Comparison of ENCODE assay signal across 18 mouse cellular contexts in the genomic region with DNA sequence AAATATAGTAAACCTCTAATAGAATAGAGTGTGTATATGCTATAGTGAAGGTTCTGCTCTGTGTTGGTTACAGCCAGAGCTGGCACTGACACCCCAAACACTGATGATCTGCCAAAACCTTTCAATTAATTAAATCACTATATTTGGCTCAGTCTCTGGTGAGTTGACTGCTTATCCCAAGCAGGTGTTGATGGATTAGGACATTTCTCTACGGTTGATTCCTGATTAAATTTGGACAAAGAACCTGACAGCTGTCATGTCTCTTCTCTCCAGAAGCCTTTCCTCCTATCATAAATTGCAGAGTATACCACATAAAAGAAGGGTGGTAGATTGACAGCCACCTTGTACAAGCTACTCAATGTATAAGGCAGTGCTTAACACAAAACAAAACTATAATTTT.
DNase-seq lines count a peak whose midpoint lies in the region; ATAC-seq and TF ChIP-seq lines count a peak whose summit lies in the region.
"Had no signal": no experiment of that assay in that cellular context is flagged by ENCODE, and none has a peak within 500 bp of the region (broad histone marks: within the 10 kb centered on the region; RNA-seq: fewer than 3 reads in every experiment).

No protein-coding gene starts in this region.

- H3K27me3 ChIP-seq in forebrain, embryonic 14.5 days (replicated peaks; ENCODE audit: control insufficient read depth, insufficient read depth, low read length): no peaks in the 10 kb centered on the region
- H3K27me3 ChIP-seq in forebrain, embryonic 10.5 days (ENCODE audit: poor library complexity, severe bottlenecking): no peaks in the 10 kb centered on the region
- H3K27me3 ChIP-seq in forebrain, embryonic 15.5 days: no peaks in the 10 kb centered on the region
- no peaks in the 10 kb centered on the region for H3K27me3 ChIP-seq in hindbrain, postnatal 0 days (ENCODE audit: insufficient read depth, low read length)
- no peaks in the 10 kb centered on the region for H3K27me3 ChIP-seq in kidney, embryonic 15.5 days
- H3K27me3 ChIP-seq: intestine, embryonic 15.5 days; neural tube, embryonic 12.5 days had no signal

- no peak overlapping the region for H3K4me2 ChIP-seq in forebrain, embryonic 14.5 days (ENCODE audit: low read length)
- H3K4me2 ChIP-seq in forebrain, embryonic 15.5 days (replicated peaks): no peak overlapping the region
- H3K4me2 ChIP-seq in hindbrain, postnatal 0 days (ENCODE audit: low read depth, low read length): no peak overlapping the region
- H3K4me2 ChIP-seq in kidney, embryonic 15.5 days: no peak overlapping the region
- H3K4me2 ChIP-seq: intestine, embryonic 15.5 days; neural tube, embryonic 12.5 days had no signal

- H3K4me1 ChIP-seq in forebrain, embryonic 14.5 days (ENCODE audit: control insufficient read depth, insufficient read depth, low read length): no peaks in the 10 kb centered on the region
- H3K4me1 ChIP-seq in forebrain, embryonic 10.5 days: no peaks in the 10 kb centered on the region
- no peaks in the 10 kb centered on the region for H3K4me1 ChIP-seq in forebrain, embryonic 15.5 days
- H3K4me1 ChIP-seq in hindbrain, postnatal 0 days (ENCODE audit: insufficient read depth, low read length): no peaks in the 10 kb centered on the region
- H3K4me1 ChIP-seq in kidney, embryonic 15.5 days: no peaks in the 10 kb centered on the region
- H3K4me1 ChIP-seq: intestine, embryonic 15.5 days; neural tube, embryonic 12.5 days had no signal

- no peak overlapping the region for H3K27ac ChIP-seq in forebrain, embryonic 14.5 days (ENCODE audit: low read depth, low read length)
- no peak overlapping the region for H3K27ac ChIP-seq in forebrain, embryonic 10.5 days
- no peak overlapping the region for H3K27ac ChIP-seq in left cerebral cortex, adult 2 months
- H3K27ac ChIP-seq in forebrain, embryonic 15.5 days (replicated peaks): no peak overlapping the region
- H3K27ac ChIP-seq in hindbrain, postnatal 0 days: no peak overlapping the region
- H3K27ac ChIP-seq in kidney, embryonic 15.5 days: no peak overlapping the region
- H3K27ac ChIP-seq: gastrocnemius, adult 2 months; intestine, embryonic 15.5 days; neural tube, embryonic 12.5 days had no signal

- H3K36me3 ChIP-seq in forebrain, embryonic 14.5 days (ENCODE audit: control insufficient read depth, insufficient read depth, low read length): no peaks in the 10 kb centered on the region
- no peaks in the 10 kb centered on the region for H3K36me3 ChIP-seq in forebrain, embryonic 10.5 days (replicated peaks)
- no peaks in the 10 kb centered on the region for H3K36me3 ChIP-seq in forebrain, embryonic 15.5 days
- H3K36me3 ChIP-seq in hindbrain, postnatal 0 days (ENCODE audit: insufficient read depth, low read length): no peaks in the 10 kb centered on the region
- no peaks in the 10 kb centered on the region for H3K36me3 ChIP-seq in kidney, embryonic 15.5 days
- H3K36me3 ChIP-seq: intestine, embryonic 15.5 days; neural tube, embryonic 12.5 days had no signal

- intact Hi-C loops in left cerebral cortex, postnatal 4 days (cut with DNase I): no loop called here
- intact Hi-C loops in left cerebral cortex, adult 2 months (cut with DNase I): no loop called here

- peak; percentile 92 for ATAC-seq in forebrain, embryonic 14.5 days
- peak; percentile 82 for ATAC-seq in forebrain, embryonic 15.5 days (replicated peaks)
- ATAC-seq in hindbrain, postnatal 0 days: peak; percentile 86
- no peak for ATAC-seq in kidney, embryonic 15.5 days (replicated peaks; ENCODE audit: low FRiP score)
- ATAC-seq: intestine, embryonic 15.5 days had no signal

- H3K9ac ChIP-seq in forebrain, embryonic 14.5 days (ENCODE audit: low read length): no peak overlapping the region
- no peak overlapping the region for H3K9ac ChIP-seq in forebrain, embryonic 15.5 days (replicated peaks)
- no peak overlapping the region for H3K9ac ChIP-seq in hindbrain, postnatal 0 days (replicated peaks; ENCODE audit: low read length)
- H3K9ac ChIP-seq in kidney, embryonic 15.5 days: no peak overlapping the region
- H3K9ac ChIP-seq: intestine, embryonic 15.5 days; neural tube, embryonic 12.5 days had no signal

- no peak for TF ChIP-seq CTCF in left cerebral cortex, adult 2 months (IDR thresholded peaks at IDR 0.05)
- TF ChIP-seq CTCF in hindbrain, postnatal 0 days (IDR thresholded peaks at IDR 0.05; ENCODE audit: low read depth): no peak

- H3K4me3 ChIP-seq in forebrain, embryonic 14.5 days (ENCODE audit: low read depth, low read length): no peak overlapping the region
- H3K4me3 ChIP-seq in forebrain, embryonic 10.5 days: no peak overlapping the region
- H3K4me3 ChIP-seq in left cerebral cortex, adult 2 months: no peak overlapping the region
- H3K4me3 ChIP-seq in forebrain, embryonic 15.5 days: no peak overlapping the region
- H3K4me3 ChIP-seq in hindbrain, postnatal 0 days (ENCODE audit: low read length): no peak overlapping the region
- H3K4me3 ChIP-seq in kidney, embryonic 15.5 days (replicated peaks): no peak overlapping the region
- H3K4me3 ChIP-seq: gastrocnemius, adult 2 months; intestine, embryonic 15.5 days; neural tube, embryonic 12.5 days had no signal

- no peaks in the 10 kb centered on the region for H3K9me3 ChIP-seq in forebrain, embryonic 14.5 days (replicated peaks; ENCODE audit: control insufficient read depth, low read length)
- no peaks in the 10 kb centered on the region for H3K9me3 ChIP-seq in forebrain, embryonic 10.5 days
- H3K9me3 ChIP-seq in forebrain, embryonic 15.5 days: no peaks in the 10 kb centered on the region
- H3K9me3 ChIP-seq in hindbrain, postnatal 0 days (ENCODE audit: low read length): no peaks in the 10 kb centered on the region
- H3K9me3 ChIP-seq in kidney, embryonic 15.5 days (replicated peaks): no peaks in the 10 kb centered on the region
- H3K9me3 ChIP-seq: intestine, embryonic 15.5 days; neural tube, embryonic 12.5 days had no signal

- 50% methylated on average over 1 of the region's 1 CpGs for WGBS in forebrain, embryonic 14.5 days
- WGBS in forebrain, embryonic 10.5 days: 87% methylated on average over 1 of the region's 1 CpGs
- 35% methylated on average over 1 of the region's 1 CpGs for WGBS in forebrain, embryonic 15.5 days
- WGBS in hindbrain, postnatal 0 days: 39% methylated on average over 1 of the region's 1 CpGs
- 80% methylated on average over 1 of the region's 1 CpGs for WGBS in kidney, embryonic 15.5 days

- peak; percentile 72 for DNase-seq in forebrain, embryonic 14.5 days (ENCODE audit: low spot score)
- no peak for DNase-seq in forebrain, embryonic 10.5 days (ENCODE audit: extremely low spot score, low spot score)
- DNase-seq in left cerebral cortex, postnatal 4 days: peak; percentile 50
- DNase-seq in left cerebral cortex, adult 2 months (ENCODE audit: extremely low spot score in 1 of 2, low spot score in 2 of 2): no peak
- peak; percentile 70 for DNase-seq in hindbrain, postnatal 0 days (ENCODE audit: low spot score)
- no peak for DNase-seq in heart, adult 9 months (ENCODE audit: low spot score in 2 of 2)
- DNase-seq: adrenal gland, adult 2 months; cerebellum, adult 8-10 months; gastrocnemius, adult 2 months; heart, postnatal 4 days; kidney, adult 8-10 months; kidney, postnatal 36 days; lung, postnatal 4 days; thymus, postnatal 25 days had no signal

Comparison
In these comparisons a context has a peak if more than half of its experiments do, and no peak if none do; other contexts are left out.
1. DNase-seq: peak in forebrain, embryonic 14.5 days (single experiment), left cerebral cortex, postnatal 4 days (single experiment) and hindbrain, postnatal 0 days (single experiment); none in forebrain, embryonic 10.5 days (single experiment), left cerebral cortex, adult 2 months (0 of 2) and heart, adult 9 months (0 of 2).